Mouse (Mus musculus): ENCODE data around the gene Icam2.
A peak's percentile ranks its signal among the peaks of the same experiment; 100 is the strongest.

Gene Icam2

DNA sequence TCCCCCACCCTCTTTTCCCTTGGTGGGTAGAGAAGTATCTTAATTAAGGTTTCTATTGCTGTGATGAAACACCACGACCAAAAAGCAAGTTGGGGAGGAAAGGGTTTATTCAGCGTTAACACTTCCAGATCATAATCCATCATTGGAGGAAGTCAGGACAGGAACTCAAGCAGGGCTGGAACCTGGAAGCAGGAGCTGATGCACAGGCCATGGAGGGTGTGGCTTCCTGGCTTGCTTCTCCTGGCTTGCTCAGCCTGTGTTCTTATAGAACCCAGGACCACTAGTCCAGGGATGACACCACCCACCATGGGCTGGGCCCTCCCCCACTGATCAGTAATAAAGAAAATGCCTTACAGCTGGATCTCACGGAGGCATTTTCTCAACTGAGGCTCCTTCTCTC, 2.9 kb upstream of the Icam2 start:
- no peak for DNase-seq

GRCm38 (mm10) chr11:106389611-106390010, 1.7 kb upstream of the Icam2 start:
- no peak for DNase-seq

DNA sequence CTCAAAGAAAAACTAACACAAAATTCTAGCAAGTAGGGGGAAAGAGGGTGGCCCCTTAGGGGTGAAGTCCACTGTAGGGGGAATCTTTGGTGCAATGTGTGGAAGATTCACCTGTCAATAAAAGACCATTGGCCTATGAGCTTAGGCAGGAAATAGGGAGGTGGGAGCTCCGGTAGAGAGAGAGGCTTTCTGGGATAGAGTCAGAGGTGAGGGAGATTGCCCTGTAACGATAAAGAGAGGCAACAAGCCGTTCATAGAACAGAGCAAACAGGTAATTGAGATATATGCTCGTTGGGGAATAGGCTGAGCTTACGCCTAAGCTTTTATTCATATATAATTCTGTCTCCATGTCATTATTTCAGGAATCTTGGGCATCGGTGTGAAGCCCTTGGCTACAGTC, 855 bp downstream of the Icam2 start:
- no peak for DNase-seq

GRCm38 (mm10) chr11:106386409-106386808, 1.5 kb downstream of the Icam2 start:
- DNase-seq = no peak

DNA sequence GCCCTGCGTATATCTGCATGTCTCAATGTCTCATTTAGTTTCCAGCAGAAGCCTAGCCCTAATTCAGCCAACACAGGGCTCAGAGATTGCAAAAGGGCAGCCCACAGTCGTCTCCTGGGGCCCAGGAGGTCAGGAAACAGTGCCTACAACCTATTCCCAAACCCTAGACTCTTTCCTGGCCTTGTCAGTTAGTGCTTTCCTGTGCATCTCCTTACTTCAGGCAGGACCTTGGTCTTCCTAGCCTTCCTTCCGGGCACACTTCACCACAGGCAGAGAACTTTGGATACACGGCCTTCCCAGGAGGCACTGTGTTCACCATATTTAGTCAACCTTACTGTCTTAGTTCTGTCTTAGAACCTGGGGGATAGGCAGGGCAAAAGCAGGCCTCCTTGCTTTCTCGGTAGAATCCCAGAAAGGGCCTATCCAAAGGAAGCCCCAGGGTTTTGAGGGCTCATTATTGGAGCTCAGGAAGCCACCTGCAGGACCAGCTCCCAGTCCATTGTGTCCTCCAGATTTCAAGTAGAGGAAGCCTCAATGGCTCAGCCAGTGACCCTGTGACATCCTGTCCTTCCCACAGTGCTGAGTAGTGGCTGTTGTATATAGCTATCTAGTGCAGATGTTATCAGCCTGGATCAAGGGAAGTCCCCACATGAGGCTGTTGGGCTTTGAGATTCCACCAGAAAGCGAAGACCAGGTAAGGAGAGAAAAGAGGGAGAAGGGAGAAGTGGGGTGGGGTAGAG, 4.7 kb downstream of the Icam2 start:
- no peak for DNase-seq

GRCm38 (mm10) chr11:106382424-106382823, 5.5 kb downstream of the Icam2 start:
- peak; percentile 28 for DNase-seq

- no peak for DNase-seq
These were observed 6.0 kb downstream of the Icam2 start for GRCm38 (mm10) chr11:106381883-106382282.

DNA sequence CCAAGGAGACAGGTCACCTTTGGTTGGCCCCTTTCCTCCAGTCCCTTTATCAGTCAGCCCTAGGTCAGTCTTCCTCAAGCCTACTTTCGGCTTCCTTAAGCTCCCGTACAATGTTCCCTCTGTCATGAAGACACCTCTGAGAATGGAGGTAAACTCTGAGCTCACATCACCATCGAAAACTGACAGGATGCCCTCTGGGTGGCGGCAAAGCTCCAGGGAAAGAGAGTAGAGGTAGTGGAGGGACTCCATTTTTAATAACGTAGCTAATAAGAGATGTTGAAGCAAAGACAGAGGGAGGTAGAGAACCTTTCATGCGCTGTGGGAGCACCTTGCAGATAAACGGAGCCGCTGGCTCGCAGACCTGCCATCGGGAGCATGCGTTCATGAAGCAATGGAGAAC, 6.9 kb downstream of the Icam2 start:
- DNase-seq = no peak

GRCm38 (mm10) chr11:106374979-106375378, 12.9 kb downstream of the Icam2 start:
- no peak for DNase-seq

DNA sequence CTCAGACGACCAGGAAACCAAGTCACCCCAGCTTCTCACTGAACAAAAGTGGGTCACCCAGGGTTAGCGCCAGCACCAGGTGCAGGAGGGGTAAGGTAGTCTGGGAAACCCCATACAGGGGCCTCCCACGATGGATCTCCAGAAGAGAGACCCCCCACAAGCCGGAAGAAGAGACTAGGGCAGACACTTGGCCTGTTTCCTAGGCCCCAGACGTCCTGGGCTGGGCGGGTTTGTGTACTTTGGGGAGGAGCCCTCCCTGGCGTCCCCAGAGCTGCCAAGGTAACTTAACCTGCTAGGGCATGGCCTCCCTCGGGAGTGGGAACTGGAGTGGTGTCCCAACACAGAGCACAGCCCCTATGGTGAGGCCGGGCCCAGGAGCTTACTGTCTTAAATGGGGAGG, 13.3 kb downstream of the Icam2 start:
- DNase-seq = no peak

GRCm38 (mm10) chr11:106373998-106374397, 13.9 kb downstream of the Icam2 start:
- no peak for DNase-seq

GRCm38 (mm10) chr11:106366316-106366715, 21.6 kb downstream of the Icam2 start:
- peak; percentile 78 for DNase-seq

GRCm38 (mm10) chr11:106365366-106365765, 22.5 kb downstream of the Icam2 start, which contains the start of gene Prr29:
Gene Prr29 (plus strand): TSS chr11:106365472.
- DNase-seq = no peak

- DNase-seq = no peak
These were observed 23.2 kb downstream of the Icam2 start for GRCm38 (mm10) chr11:106364712-106365111.

DNA sequence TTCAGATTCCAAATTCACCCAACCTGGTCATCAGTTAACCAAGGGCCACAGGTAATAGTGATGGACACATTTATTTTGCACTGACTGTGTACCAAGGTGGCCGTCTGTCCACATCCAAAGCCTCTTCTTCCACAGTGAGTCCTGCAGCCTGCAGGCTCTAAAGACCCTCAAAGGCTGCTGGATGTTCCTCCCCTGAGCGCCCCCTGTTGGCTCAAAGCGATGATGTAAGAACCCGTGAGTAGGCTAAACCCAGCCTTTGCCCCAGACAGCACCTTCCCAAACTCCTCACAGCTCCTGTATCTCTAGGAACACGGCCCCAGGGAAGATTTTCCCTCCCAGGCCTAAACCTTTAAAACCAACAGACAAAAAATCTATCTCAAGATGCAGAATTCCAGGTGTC, 28.5 kb downstream of the Icam2 start:
- peak; percentile 53 for DNase-seq

GRCm38 (mm10) chr11:106355382-106356128, 32.3 kb downstream of the Icam2 start:
- peak; percentile 34 for DNase-seq

GRCm38 (mm10) chr11:106354181-106354580, 33.7 kb downstream of the Icam2 start:
- DNase-seq = no peak

DNA sequence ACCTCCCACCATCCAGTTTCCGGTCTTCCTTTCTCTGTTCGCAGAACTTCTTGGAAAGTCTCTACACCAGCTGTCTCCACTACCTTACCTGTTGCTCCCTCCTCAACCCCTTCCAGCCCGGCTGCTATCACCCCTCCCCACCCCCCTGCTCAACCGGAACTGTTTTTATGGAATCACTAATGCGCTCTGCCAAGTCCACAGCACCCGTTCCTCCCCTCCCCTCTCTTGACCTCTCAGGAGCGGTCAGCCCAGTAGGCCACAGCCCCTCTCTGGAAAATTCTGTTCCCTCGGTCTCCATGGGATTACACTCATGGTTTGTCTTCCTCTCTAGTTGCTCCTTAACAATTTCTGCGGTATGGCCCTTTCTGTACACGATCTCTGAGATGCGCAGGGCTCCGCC, 34.7 kb downstream of the Icam2 start, which contains the start of gene Scn4a:
Gene Scn4a (minus strand): TSS at position 101 of the 400 bp plus-strand sequence.
- DNase-seq = no peak

- no peak for DNase-seq
These were observed 35.9 kb downstream of the Icam2 start for GRCm38 (mm10) chr11:106351941-106352340.

- DNase-seq = no peak
These were observed 36.6 kb downstream of the Icam2 start for GRCm38 (mm10) chr11:106351253-106351652.

DNA sequence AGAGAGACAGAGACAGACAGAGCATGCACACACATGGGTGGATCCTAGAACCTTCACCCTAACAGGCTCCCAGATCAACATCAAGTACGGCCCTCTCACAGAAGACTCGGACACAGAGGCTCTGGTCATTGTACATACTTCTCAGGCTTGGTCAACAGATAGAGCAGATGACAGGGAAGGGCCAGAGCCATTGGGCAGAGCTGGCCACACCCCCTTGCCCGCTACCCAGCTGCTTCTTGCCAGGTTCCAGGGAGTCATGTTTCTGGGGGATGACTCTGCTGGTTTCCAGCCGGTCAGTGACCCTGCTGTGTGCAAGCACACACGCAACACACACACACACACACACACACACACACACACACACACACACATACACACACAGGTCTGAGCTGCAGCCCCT, 37.0 kb downstream of the Icam2 start:
- DNase-seq = no peak

- DNase-seq = no peak
These were observed 38.1 kb downstream of the Icam2 start for GRCm38 (mm10) chr11:106349772-106350171.

DNA sequence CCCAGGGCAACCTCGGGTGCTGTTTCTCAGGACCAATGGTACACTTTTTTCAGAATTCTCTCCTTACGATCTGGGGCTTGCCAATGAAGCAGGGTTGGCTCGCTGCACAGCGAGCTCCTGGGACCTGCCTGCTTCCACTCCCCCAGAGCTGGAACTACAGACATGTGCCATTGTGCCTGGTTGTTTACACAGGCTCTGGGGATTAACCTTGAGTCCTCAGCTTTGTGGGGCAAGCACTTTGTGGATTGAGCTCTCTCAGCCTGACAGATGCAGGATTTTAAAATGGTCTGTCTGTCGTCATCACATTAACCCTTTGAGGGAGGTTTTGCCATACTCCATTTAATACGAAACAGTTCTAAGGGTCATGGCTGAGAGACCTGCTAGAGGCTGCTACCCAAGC, 43.0 kb downstream of the Icam2 start:
- DNase-seq = no peak

GRCm38 (mm10) chr11:106340990-106341520, 46.8 kb downstream of the Icam2 start:
- DNase-seq = no peak

All from liver (tissue).